Mouse (Mus musculus) E14TG2a.4 (cell line): ENCODE measurements around the gene Dnajc15.

Experiments
- CTCF ChIP-seq: conservative IDR thresholded peaks from 2 replicates; pipeline ENCODE4 v1.5.1; 2014; ENCODE audit warnings: low read length
- NANOG ChIP-seq: IDR thresholded peaks from 2 replicates; pipeline ENCODE4 v1.6.1; 2014; ENCODE audit warnings: borderline replicate concordance, low read length, mixed read lengths
- POU5F1 ChIP-seq: IDR thresholded peaks from 2 replicates; pipeline ENCODE4 v1.6.1; 2014; ENCODE audit warnings: low read length, borderline replicate concordance

DNA sequence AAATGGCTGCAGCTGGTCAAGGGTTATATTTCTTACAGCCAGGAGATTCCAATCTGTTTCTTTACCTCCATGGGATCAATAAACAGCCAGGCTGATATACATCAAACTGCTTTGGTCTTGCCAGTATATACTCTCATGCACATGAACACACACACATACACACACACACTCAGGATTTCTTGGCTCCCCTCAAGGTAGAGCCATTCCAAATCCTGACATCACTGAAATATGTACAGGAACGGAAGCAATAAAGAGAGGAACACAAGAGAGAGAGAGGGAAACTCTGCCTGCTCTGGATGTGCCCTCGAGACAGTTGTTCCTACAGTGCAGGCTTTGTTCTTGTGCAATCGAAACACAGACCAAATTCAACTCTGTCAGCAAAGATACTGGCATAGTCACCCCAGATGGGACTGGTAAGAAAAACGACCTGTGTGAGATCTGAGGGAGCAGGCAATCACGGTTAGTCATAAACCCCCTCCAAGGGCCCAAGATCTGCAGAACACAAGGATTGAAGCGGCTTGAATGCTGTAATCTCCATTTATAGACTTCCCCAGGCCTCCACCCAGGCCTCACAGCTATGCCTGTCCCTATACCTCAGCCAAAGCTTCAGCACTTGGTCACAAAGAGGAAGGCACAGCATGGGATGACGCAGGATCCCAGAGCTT lies 80.5 kb downstream of the Dnajc15 start:
- TF ChIP-seq CTCF, result no peak
- TF ChIP-seq NANOG, result no peak
- TF ChIP-seq POU5F1, result no peak
